Mouse (Mus musculus) E14TG2a.4 (cell line): ENCODE results near the gene Shisa4.

Source experiments
- CTCF ChIP-seq: conservative IDR thresholded peaks from 2 replicates; pipeline ENCODE4 v1.5.1; 2014; ENCODE audit warnings: low read length
- NANOG ChIP-seq: IDR thresholded peaks from 2 replicates; pipeline ENCODE4 v1.6.1; 2014; ENCODE audit warnings: borderline replicate concordance, low read length, mixed read lengths
- POU5F1 ChIP-seq: IDR thresholded peaks from 2 replicates; pipeline ENCODE4 v1.6.1; 2014; ENCODE audit warnings: low read length, borderline replicate concordance

DNA sequence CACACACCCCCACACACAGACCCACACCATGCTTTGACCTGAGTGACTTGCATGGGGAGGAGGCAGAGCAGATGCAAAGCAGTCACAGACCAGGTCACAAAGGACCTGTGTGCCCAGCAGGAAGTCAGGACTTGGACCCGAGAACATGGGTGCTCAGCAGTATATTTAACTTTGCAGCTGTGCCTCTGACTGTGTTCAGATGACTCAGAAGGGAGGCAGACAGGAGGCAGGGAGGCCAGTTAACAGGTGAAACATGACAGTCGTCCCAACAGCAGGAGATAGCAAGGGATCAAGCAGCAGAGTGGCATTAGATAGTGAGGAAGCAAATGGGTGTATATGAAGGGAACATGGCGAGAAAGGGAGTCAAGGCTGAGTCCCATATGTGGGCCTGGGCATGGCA is 28.1 kb downstream of the Shisa4 start:
- TF ChIP-seq CTCF, result no peak
- TF ChIP-seq NANOG, result no peak
- TF ChIP-seq POU5F1, result no peak
